Mouse (Mus musculus) B cell, adult 62 days (primary cell): Measurements from ENCODE around the gene Srsf9. TPM values are rescaled to one million over a fixed set of nuclear protein-coding genes. Genes with fewer than 3 reads are reported as not detected.

ENCODE experiments used
- total RNA-seq: library from RNA; stranded (reverse); gene quantifications from 4 replicates; pipeline ENCODE4 v1.2.4, GENCODE M21; 2023

Srsf9 gene
- total RNA-seq, result 66.4 to 73.2 TPM (median 69.7 TPM) in 4 replicates

GRCm38 (mm10) chr5:115326875-115327609 is at the start of gene Srsf9:
Gene Srsf9 (plus strand): TSS chr5:115327177.

GRCm38 (mm10) chr5:115279226-115280049 is 47.5 kb upstream of the Srsf9 start, which contains the start of gene Coq5:
Gene Coq5 (plus strand): TSS chr5:115279666.

DNA sequence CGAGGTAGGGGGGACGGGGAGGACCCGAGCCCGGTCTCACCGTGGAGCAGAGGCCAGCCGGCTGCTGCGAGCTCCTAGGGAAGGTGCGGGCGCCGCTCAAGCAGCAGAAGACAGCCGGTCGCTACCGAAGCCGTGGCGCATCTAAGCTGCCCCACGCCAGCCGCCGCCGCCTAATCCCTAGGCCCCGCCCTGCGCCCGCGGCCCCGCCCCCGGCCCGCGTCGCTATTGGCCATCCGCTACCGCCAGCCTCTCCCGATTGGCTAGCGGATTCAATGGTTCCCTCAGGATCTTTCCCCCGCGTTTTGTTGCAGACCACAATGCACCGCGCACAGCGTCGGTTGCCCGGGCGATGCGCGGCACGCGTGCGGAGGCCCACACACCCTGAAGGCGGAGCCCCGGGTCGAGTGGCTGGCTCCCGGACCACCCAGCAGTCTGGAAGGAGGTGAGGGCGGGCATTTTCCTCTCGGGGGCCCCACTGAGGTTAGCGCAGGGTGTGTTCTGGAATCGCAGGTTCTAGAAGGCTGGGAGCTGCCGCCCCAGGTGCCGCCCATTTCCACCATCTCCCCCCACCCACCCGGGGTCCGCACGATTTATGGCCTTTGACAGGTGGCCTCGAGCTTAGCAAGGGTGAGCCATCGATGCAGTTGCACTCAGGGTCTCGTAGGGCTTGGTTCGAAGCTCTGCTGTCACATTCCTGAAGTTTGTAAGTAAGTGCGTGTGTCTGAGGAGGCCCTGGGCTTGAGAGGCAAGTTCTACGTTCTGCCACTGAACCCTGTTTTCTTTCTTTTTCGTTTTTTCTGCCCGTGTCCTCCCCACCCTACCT is 26.0 kb upstream of the Srsf9 start, which contains the start of gene Dynll1:
Gene Dynll1 (minus strand): TSS at position 208 of the 823 bp plus-strand sequence.

GRCm38 (mm10) chr5:115340577-115341313 is 13.8 kb downstream of the Srsf9 start, which contains the start of the genes Gatc and Triap1:
Gene Gatc (minus strand): TSS chr5:115341178.
Gene Triap1 (plus strand): TSS chr5:115341225.

GRCm38 (mm10) chr5:115348546-115349224 is 21.7 kb downstream of the Srsf9 start, which contains the start of gene Cox6a1:
Gene Cox6a1 (minus strand): TSS chr5:115348981.

Other genes with a start within 250 kb of the Srsf9 start
- gene Gm10401, start 228.9 kb upstream of the Srsf9 start, total RNA-seq, result not detected in 4 replicates
- gene Acads, start 207.8 kb upstream of the Srsf9 start, total RNA-seq, result 16.6 to 22.9 TPM (median 18.8 TPM) in 4 replicates
- 33.6 to 38.2 TPM (median 36.3 TPM) in 4 replicates for gene Unc119b, start 192.2 kb upstream of the Srsf9 start, total RNA-seq
- 74.1 to 89.1 TPM (median 75.2 TPM) in 4 replicates for gene Mlec, start 169.0 kb upstream of the Srsf9 start, total RNA-seq
- 0.29 to 0.79 TPM in 2 of 4 replicates, not detected in the others for gene Cabp1, start 132.8 kb upstream of the Srsf9 start, total RNA-seq
- 36.4 to 44.0 TPM (median 37.7 TPM) in 4 replicates for gene Pop5, start 91.3 kb upstream of the Srsf9 start, total RNA-seq
- 134 to 148 TPM (median 145 TPM) in 4 replicates for gene Rnf10, start 54.3 kb upstream of the Srsf9 start, total RNA-seq
- 25.8 to 33.2 TPM (median 27.6 TPM) in 4 replicates for gene Coq5, start 47.5 kb upstream of the Srsf9 start, total RNA-seq
- gene Dynll1, start 26.2 kb upstream of the Srsf9 start, total RNA-seq, result 249 to 290 TPM (median 276 TPM) in 4 replicates
- gene Gatc, start 14.0 kb downstream of the Srsf9 start, total RNA-seq, result 7.9 to 10.5 TPM (median 9.3 TPM) in 4 replicates
- 15.3 to 20.9 TPM (median 19.2 TPM) in 4 replicates for gene Triap1, start 14.0 kb downstream of the Srsf9 start, total RNA-seq
- 183 to 211 TPM (median 197 TPM) in 4 replicates for gene Cox6a1, start 21.8 kb downstream of the Srsf9 start, total RNA-seq
- not detected in 4 replicates for gene Msi1, start 102.4 kb downstream of the Srsf9 start, total RNA-seq
- not detected in 4 replicates for gene Pla2g1b, start 139.1 kb downstream of the Srsf9 start, total RNA-seq
- gene Sirt4, start 157.5 kb downstream of the Srsf9 start, total RNA-seq, result 13.4 to 17.4 TPM (median 14.4 TPM) in 4 replicates
- gene Pxn, start 179.5 kb downstream of the Srsf9 start, total RNA-seq, result 69.9 to 83.9 TPM (median 79.3 TPM) in 4 replicates
- gene Rplp0, start 232.3 kb downstream of the Srsf9 start, total RNA-seq, result 1,427 to 1,461 TPM (median 1,435 TPM) in 4 replicates
- gene Gcn1l1, start 238.1 kb downstream of the Srsf9 start, total RNA-seq, result 104 to 115 TPM (median 110 TPM) in 4 replicates